Mouse (Mus musculus): ENCODE data around the gene Zfp507.

GRCm38 (mm10) chr7:35745281-35745702 is 57.5 kb downstream of the Zfp507 start:
- no peak for TF ChIP-seq CTCF (IDR thresholded peaks at IDR 0.05; ENCODE audit: low read depth)
- TF ChIP-seq EP300 (IDR thresholded peaks at IDR 0.05; ENCODE audit: low read depth): no peak

Measured in liver, embryonic 14.5 days (tissue).